Mouse (Mus musculus) ES-E14 (cell line): Measurements from ENCODE around the gene Itpripl1. TPM values are rescaled to one million over a fixed set of nuclear protein-coding genes. Genes with fewer than 3 reads are reported as not detected.

ENCODE experiments used
- DNase-seq: peaks from one replicate; pipeline ENCODE4 v3.0.0-alpha.2; 2013; ENCODE audit warnings: low read depth, low spot score
- H3K27ac ChIP-seq: 2 replicates; pipeline ENCODE4 v1.5.1; 2012; ENCODE audit warnings: low read depth, mild to moderate bottlenecking, low read length, moderate library complexity, mixed read lengths; ENCODE audit not compliant: poor library complexity, insufficient read depth, severe bottlenecking
- H3K36me3 ChIP-seq: 2 replicates; pipeline ENCODE4 v1.6.1; 2012; ENCODE audit warnings: mild to moderate bottlenecking, low read length, moderate library complexity, mixed read lengths; ENCODE audit not compliant: control insufficient read depth, poor library complexity, insufficient read depth, severe bottlenecking
- H3K4me1 ChIP-seq, 2 experiments: fragments of 150-350 bp in 1 of 2; sonication (generic) in 1 of 2; 2 replicates each; pipeline ENCODE4 v1.6.1; 2012; ENCODE audit warnings: low read length in 2 of 2, mild to moderate bottlenecking in 1 of 2, mixed read lengths in 1 of 2; ENCODE audit not compliant: control insufficient read depth in 2 of 2, insufficient read depth in 2 of 2, poor library complexity in 1 of 2
- H3K4me3 ChIP-seq, 2 experiments: fragments of 150-350 bp in 1 of 2; sonication (generic) in 1 of 2; 2 replicates each; pipeline ENCODE4 v1.5.1; 2012; ENCODE audit warnings: low read length in 2 of 2, low read depth in 1 of 2, mild to moderate bottlenecking in 1 of 2, mixed read lengths in 1 of 2; ENCODE audit not compliant: insufficient read depth in 1 of 2, poor library complexity in 1 of 2, severe bottlenecking in 1 of 2
- H3K9ac ChIP-seq: 2 replicates; pipeline ENCODE4 v1.6.1; 2012; ENCODE audit warnings: low read depth, mild to moderate bottlenecking, low read length, mixed read lengths; ENCODE audit not compliant: poor library complexity, insufficient read depth, severe bottlenecking
- H3K9me3 ChIP-seq: fragments of 150-350 bp; sonication (generic); 2 replicates; pipeline ENCODE4 v1.6.1; 2012; ENCODE audit warnings: low read depth, mild to moderate bottlenecking, low read length; ENCODE audit not compliant: control insufficient read depth, insufficient read depth
- CHD2 ChIP-seq: IDR thresholded peaks from 2 replicates; pipeline ENCODE4 v1.6.1; 2014; ENCODE audit warnings: mild to moderate bottlenecking, low read depth, low read length, inconsistent platforms
- HCFC1 ChIP-seq: IDR thresholded peaks from 2 replicates; pipeline ENCODE4 v1.6.1; 2012; ENCODE audit warnings: low read length, inconsistent platforms, borderline replicate concordance; ENCODE audit not compliant: insufficient read depth
- MAFK ChIP-seq: IDR thresholded peaks from 2 replicates; pipeline ENCODE4 v1.6.1; 2014; ENCODE audit warnings: mild to moderate bottlenecking, low read depth, low read length, inconsistent platforms; ENCODE audit not compliant: insufficient read depth
- ZC3H11A ChIP-seq: IDR thresholded peaks from 2 replicates; pipeline ENCODE4 v1.6.1; 2012; ENCODE audit warnings: low read depth, mild to moderate bottlenecking, inconsistent platforms, low read length, borderline replicate concordance
- ZNF384 ChIP-seq: IDR thresholded peaks from 2 replicates; pipeline ENCODE4 v1.6.1; 2012; ENCODE audit warnings: low read depth, low read length, inconsistent platforms
- in situ Hi-C, 2 experiments: fragments of 600-800 bp; cut with MboI; formaldehyde crosslinking; loops; one replicate each; pipeline ENCODE4 v1.15.1; 2025; ENCODE audit warnings: low sequenced_read_pairs in 2 of 2, inconsistent platforms in 1 of 2; ENCODE audit not compliant: unreplicated experiment in 2 of 2
- total RNA-seq: library from RNA; depleted of rRNA; stranded (reverse); fragments of 300-350 nt; gene quantifications from 2 replicates; pipeline ENCODE4 v1.2.3, GENCODE M21; 2012

Gene Itpripl1
- total RNA-seq, 1 experiment: 14.1 TPM

DNA sequence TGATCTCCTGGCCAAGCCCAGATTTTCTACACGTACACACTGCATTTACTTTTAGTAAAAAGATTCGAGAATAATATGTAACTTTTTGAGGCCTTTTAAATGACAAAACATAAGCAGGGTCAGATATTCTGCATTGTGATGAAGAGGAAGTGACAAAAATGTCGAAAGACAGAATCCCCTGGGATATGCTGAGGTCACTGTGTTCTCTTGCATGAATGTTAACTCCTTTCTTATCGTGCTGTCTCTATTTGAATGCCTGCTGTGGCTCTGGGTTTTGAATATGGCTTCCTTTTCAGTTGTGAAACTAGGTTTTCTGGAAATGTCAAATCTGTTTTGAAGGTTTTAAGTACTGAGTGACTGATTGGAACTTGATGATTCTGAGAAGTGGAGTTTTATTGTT is 22.4 kb upstream of the Itpripl1 start:
- TF ChIP-seq ZNF384 (no peak), CHD2 (no peak), MAFK (no peak), ZC3H11A (no peak), HCFC1 (no peak)
- no peak overlapping the region for H3K9ac ChIP-seq
- H3K4me1 ChIP-seq: no peaks in the 10 kb centered on the region
- H3K36me3 ChIP-seq: no peaks in the 10 kb centered on the region
- no peak for DNase-seq
- H3K9me3 ChIP-seq: no peaks in the 10 kb centered on the region
- H3K4me3 ChIP-seq: no peak overlapping the region
- no peak overlapping the region for H3K27ac ChIP-seq
- in situ Hi-C loops: no loop called here

DNA sequence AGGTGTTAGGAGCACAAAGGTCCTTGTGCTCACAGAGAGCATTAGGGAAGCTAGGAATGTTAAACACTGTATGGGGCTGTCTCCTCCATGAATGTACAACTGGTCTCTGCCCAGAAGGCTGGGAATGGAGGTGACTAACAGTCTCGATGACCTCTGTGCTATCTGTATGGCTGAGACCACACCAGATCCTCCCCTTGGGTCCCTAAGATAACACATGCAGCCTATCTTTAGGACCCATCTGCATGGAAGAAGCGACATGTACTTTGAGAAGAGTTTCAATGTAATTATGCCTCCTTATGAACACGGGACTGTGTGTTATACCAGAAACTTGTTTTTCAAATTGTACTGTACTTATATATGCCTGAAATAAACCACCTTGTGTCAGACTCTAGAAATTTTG is 2.5 kb upstream of the Itpripl1 start:
- no peak overlapping the region for H3K27ac ChIP-seq
- H3K9ac ChIP-seq: no peak overlapping the region
- peaks cover 7% of the 10 kb centered on the region for H3K36me3 ChIP-seq
- H3K4me1 ChIP-seq: peaks cover 0 to 9% of the 10 kb centered on the region in 2 experiments; a peak in 2 of 4 replicates
- no peak for DNase-seq
- TF ChIP-seq CHD2 (no peak), ZNF384 (no peak), HCFC1 (no peak), MAFK (no peak), ZC3H11A (no peak)
- H3K9me3 ChIP-seq: no peaks in the 10 kb centered on the region
- no peak overlapping the region for H3K4me3 ChIP-seq
- in situ Hi-C loops: no loop called here

DNA sequence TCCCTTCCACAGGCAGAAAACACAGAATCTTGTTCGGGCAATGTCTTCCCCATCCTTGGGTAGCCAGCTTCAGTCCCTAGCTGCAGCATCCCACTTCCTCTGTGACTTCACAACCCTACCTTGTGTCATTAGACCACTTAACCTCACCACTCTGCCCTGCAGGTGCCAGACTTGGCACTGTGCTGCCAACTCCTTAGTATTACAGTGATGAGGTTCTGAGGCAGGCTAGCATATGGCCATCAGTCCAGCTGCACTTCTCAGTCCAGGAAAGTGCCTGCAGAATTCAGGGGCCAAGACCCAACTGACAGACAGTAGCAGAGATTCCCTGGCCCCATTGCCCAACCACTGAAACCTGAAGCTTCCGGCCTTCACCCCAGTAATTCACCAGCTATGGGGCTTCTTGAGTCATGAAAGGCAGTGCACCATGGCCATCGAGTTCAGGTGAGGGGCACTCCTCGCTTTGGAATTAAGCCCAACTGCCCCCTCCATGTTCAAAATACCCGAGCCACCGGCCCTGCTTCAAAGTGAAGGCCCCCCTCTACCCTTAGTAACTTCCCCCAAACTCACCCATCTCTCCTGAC is 575 bp downstream of the Itpripl1 start:
- Histone ChIP-seq H3K9me3 (no peaks in the 10 kb centered on the region), H3K4me1 (peaks cover 0 to 13% of the 10 kb centered on the region in 2 experiments; a peak in 2 of 4 replicates), H3K36me3 (peaks cover 12% of the 10 kb centered on the region), H3K4me3 (peak overlapping the region; percentile 79 to 89), H3K9ac (peak overlapping the region; percentile 84), H3K27ac (0 out of 2 replicates have a peak overlapping the region, but pooled peaks have one; percentile 11)
- no peak for DNase-seq
- no peak for TF ChIP-seq CHD2
- TF ChIP-seq ZC3H11A: no peak
- TF ChIP-seq HCFC1: no peak
- in situ Hi-C loops: no loop called here

DNA sequence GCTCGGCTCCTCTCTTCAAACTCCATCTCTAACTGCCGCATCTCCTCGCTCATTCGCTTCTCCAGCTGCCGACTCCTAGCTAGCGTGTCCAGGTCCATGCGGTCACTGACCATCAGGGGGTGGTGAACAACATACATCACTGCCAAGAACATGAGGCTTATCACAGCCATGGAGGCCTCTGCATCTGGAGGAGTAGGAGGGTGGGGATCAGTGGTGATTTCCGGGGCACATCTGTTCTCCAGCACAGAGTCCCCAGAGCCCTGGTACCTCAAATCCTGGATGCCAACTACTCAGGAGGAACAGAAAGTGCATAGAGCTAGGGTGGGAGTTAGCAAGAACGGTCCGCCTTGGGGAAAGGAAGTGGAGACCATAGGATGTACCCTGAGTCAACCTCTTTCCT is 1.2 kb downstream of the Itpripl1 start:
- DNase-seq: no peak
- in situ Hi-C loops: no loop called here
- Histone ChIP-seq H3K9me3 (no peaks in the 10 kb centered on the region), H3K4me1 (peaks cover 0 to 13% of the 10 kb centered on the region in 2 experiments; a peak in 2 of 4 replicates), H3K36me3 (peaks cover 12% of the 10 kb centered on the region), H3K9ac (0 out of 2 replicates have a peak overlapping the region, but pooled peaks have one; percentile 7), H3K27ac (no peak overlapping the region), H3K4me3 (peak overlapping the region in 1 of 2 experiments; percentile 89; a peak in 1 of 4 replicates)
- no peak for TF ChIP-seq ZNF384
- no peak for TF ChIP-seq CHD2
- no peak for TF ChIP-seq HCFC1
- no peak for TF ChIP-seq ZC3H11A
- TF ChIP-seq MAFK: no peak

DNA sequence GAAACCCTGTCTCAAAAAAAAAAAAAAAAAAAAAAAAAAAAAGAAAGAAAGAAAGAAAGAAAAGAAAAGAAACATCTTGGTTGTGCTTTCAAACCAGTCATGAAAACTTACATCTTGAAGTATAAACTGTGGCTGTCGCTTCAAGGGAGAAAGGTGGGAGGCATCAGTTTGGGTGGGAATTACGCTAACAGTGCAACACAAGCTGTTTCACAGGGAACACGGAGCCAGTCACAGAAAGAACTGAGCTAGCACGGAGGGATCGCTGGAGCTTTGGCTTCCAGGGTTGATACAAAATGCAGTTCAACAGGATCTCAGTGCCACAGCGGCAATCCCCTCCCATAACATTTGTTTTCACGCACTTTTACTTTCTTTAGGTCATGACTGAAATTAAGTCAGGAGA is 3.2 kb downstream of the Itpripl1 start:
- in situ Hi-C loops: no loop called here
- DNase-seq: no peak
- TF ChIP-seq CHD2: no peak
- no peak for TF ChIP-seq ZNF384
- no peak for TF ChIP-seq HCFC1
- no peak for TF ChIP-seq ZC3H11A
- no peak for TF ChIP-seq MAFK
- peaks cover 12% of the 10 kb centered on the region for H3K36me3 ChIP-seq
- no peaks in the 10 kb centered on the region for H3K9me3 ChIP-seq
- no peak overlapping the region for H3K27ac ChIP-seq
- H3K4me1 ChIP-seq: peaks cover 0 to 18% of the 10 kb centered on the region in 2 experiments; a peak in 2 of 4 replicates
- H3K9ac ChIP-seq: no peak overlapping the region
- no peak overlapping the region for H3K4me3 ChIP-seq
